Mouse (Mus musculus) ovary, adult 18-20 months (tissue): ENCODE measurements at regions not wholly inside any gene's neighbourhood (a gene's known extent, or its start where the extent isn't known, plus 50 kb on each side); places are given as distances from the start of the nearest gene placed in this dataset.

ENCODE experiments used
- DNase-seq: peaks from one replicate; pipeline ENCODE4 v3.0.0; 2022; ENCODE audit warnings: low spot score, mixed read lengths

DNA sequence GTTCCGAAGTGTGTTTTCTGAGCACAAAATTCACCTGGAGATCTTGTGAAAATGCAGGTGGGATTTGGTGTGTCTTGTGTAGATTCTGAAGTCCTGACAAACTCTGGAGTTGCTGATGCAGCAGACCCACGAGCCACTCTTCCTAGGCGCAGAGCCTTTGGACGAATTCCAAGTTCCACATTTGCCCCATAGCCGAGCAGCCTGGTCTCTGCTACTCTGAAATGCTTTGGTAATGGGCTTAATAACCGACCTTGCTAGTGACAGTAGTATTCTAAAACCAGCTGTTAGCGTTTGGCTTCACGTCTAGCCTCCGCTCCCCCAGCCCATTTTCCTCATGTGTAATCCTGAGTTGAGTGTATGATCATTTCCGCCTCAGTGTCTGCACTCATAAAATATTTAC lies 139.5 kb downstream of the Usp46 start:
- DNase-seq = no peak

DNA sequence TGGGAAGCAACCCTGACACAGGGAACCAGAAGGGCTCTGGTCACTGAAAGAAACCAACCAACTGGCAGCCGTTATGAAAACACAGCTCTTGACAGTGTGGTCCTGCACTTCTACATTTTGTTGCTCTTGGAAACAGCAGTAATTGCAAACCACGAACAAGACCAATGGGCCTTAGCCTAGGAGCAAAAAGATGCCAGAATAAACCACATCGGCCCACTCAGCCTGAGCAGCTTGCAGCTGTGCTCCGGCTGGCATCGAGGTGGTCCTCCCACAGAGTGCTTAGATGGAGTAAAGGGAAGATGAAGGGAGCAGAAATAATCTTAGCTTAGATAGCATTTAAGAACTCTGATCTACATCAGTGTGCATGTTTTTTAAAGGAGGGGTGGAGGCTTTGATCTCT lies 138.0 kb downstream of the Usp46 start:
- DNase-seq = no peak

DNA sequence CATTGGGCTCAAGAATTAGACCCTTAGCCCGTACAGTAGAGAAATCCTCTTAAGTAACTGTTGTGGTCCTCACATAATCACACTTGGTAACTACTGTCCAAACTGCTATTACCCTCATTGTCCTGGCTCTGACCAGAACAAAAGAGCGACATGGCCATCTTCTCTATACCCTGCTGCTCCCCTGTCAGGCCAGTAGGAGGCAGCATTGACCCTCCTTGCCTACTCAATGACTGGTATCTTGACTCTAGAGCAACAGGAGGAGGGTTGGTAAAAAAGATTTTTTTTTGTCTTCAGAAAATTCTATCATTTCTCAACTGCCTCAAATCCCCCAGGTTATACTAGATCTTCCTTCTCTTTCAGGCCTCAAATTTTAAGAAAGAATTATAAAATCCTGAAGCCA lies 130.4 kb downstream of the Usp46 start:
- no peak for DNase-seq

DNA sequence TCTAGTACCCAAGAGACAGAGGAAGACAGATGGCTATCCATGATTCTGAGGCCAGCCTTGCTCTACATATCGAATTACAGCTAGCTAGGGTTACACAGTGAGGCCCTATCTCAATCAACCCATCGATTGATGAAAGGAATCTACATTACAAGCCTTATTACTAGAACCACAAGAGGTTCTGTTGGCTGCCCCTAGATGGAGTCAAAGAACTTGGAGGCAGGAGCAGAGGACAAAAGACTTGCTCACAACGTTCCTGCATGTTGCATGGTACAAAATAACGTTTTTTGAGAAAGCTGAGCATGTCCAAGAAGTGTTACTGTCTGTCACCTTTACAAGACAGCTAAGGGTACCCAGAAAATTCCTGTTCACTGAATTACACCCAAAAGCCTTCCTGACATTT lies 129.8 kb downstream of the Usp46 start:
- no peak for DNase-seq

DNA sequence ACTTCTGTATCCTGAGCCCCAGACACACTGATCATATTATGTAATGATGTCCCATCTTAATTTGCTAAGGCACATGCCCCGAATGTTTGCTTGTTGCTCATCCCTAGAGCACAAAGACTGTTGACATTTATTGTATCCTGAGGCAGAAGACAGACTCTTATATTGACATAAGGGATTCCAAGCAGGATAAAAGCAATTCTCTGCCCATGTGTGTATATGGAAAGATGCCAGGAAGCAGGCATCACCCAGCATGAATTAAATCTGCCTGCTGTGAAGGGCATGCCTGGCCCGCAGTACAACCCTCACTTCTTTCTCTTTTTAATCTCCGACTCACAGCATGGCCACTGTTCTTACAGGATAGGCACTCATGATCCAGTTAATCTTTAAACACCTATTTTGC lies 125.3 kb downstream of the Usp46 start:
- no peak for DNase-seq

DNA sequence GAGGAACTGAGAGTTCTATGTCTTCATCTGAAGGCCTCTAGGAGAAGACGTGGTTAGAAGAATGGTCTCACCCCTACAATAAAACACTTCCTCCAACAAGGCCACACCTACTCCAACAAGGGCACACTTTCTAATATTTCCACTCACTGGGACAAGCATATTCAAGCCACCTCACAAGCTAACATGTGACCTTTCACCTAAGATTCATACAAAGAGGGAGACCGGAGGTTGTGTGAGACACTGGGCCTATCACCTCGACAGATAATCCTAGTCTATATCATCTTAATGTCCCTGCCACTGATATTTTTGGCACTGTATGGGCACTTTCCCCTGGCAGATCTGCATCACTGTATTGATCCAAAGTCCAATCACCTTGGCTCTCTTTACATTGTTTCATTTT lies 122.6 kb downstream of the Usp46 start:
- no peak for DNase-seq

DNA sequence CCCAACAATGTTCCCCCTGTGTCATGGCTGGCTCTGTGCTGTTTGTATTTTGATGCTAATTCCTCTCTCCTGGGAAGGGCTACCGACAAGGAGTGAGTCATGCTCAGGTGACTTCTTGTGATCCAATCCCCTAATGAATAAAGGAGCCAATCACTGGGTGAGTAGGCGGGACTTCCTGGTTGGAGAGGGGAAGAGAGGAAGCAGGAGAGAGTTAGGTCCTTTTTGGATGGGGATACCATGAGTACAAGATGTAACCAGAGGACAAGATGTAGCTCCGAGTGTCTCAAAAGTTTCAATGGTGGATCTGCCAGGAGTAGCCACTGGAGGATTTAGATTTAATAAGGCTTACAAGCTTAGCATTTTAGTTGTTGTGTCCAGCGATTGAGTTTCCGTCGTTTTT lies 122.1 kb downstream of the Usp46 start:
- no peak for DNase-seq

DNA sequence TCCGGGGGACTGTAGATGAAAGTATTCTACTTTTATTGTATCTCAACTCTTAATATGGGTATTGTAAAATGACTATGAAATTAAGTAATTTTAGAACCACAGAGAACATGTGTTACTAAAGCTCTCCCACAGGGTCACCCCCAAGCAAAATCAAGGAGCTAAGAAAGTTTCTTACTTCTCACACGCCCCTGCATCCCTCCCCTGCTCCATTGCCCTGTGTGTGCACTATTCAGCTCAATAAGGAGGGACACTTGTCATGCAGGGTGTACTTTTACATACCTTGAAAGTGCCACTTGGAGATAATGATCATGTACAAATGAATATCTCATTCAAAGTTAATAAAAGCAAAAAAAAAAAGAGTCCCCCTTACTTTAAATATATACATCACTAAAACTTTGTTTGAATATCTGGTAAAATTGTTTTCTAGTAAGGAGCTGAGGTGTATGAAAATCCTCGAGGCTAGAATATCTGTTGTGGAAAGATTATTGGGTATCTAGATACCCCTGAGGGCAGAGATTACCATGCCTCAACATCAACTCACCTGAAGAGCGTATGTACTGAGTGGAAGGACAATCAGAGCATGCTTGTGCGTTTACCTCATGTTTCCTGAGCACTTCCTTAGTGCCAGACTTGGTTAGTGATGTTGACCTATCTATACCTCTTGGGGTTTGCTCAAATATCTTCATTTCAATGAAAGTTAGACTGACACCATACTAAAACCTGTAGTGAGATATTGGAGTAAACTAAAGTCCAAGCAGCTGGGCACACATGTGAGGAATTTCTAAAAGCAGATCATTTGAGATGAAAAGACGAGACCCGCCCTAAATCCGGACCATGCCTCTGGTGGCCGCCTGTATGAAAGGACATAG lies 120.0 kb downstream of the Usp46 start:
- DNase-seq = no peak
